Mouse (Mus musculus): ENCODE results near the gene Ift22. TPM values are rescaled to one million over a fixed set of nuclear protein-coding genes. Genes with fewer than 3 reads are reported as not detected.

Gene Ift22
- total RNA-seq (2014; fragmentation: Nextera tagmentation) (10.5 and 16.6 TPM in 2 replicates), total RNA-seq (2017) (5.6 and 6.1 TPM in 2 replicates), polyA plus RNA-seq (2012) (3.9 and 6.5 TPM in 2 replicates)

- H3K27me3 ChIP-seq (ENCODE audit: insufficient read depth, low read length): no peaks in the 10 kb centered on the region
- H3K4me1 ChIP-seq (ENCODE audit: insufficient read depth, low read depth, low read length): peaks cover 27% of the 10 kb centered on the region
- ATAC-seq (ENCODE audit: extremely low read depth, insufficient number of reproducible peaks, low FRiP score, poor library complexity, severe bottlenecking) (peak; percentile 82), DNase-seq (ENCODE audit: low spot score) (peak; percentile 92)
- H3K9me3 ChIP-seq (replicated peaks): no peaks in the 10 kb centered on the region
- H3K36me3 ChIP-seq (replicated peaks): peaks cover 35% of the 10 kb centered on the region
- peak within 1 kb of the TSS; percentile 83 for H3K4me3 ChIP-seq (ENCODE audit: low read depth, low read length)
- TF ChIP-seq CTCF (IDR thresholded peaks at IDR 0.05; ENCODE audit: low read depth, low read length): no peak
- no peak for TF ChIP-seq GATA1 (IDR thresholded peaks at IDR 0.05; ENCODE audit: borderline replicate concordance, low read length)
- TF ChIP-seq POLR2AphosphoS5 (IDR thresholded peaks at IDR 0.05; ENCODE audit: insufficient replicate concordance, low read depth, low read length): no peak
- TF ChIP-seq GATA2 (IDR thresholded peaks at IDR 0.05; ENCODE audit: borderline replicate concordance, low read depth, low read length): no peak
- no peak for TF ChIP-seq TAL1 (conservative IDR thresholded peaks at IDR 0.05; ENCODE audit: low read depth, low read length)
Measured at GRCm38 (mm10) chr5:136907991-136908857, at the start of gene Ift22. Gene Ift22 (plus strand): TSS chr5:136908150.

- no peak for ATAC-seq (ENCODE audit: extremely low read depth, insufficient number of reproducible peaks, low FRiP score, poor library complexity, severe bottlenecking)
- TF ChIP-seq POLR2AphosphoS5 (IDR thresholded peaks at IDR 0.05; ENCODE audit: insufficient replicate concordance, low read depth, low read length): no peak
- H3K36me3 ChIP-seq (replicated peaks): no peaks in the 10 kb centered on the region
Measured at GRCm38 (mm10) chr5:136861191-136861940, 46.6 kb upstream of the Ift22 start.

GRCm38 (mm10) chr5:136862806-136863205 is 45.1 kb upstream of the Ift22 start:
- Histone ChIP-seq H3K4me3 (ENCODE audit: low read depth, low read length) (no peak overlapping the region), H3K36me3 (replicated peaks) (no peaks in the 10 kb centered on the region), H3K4me1 (ENCODE audit: insufficient read depth, low read depth, low read length) (no peaks in the 10 kb centered on the region), H3K9me3 (replicated peaks) (no peaks in the 10 kb centered on the region), H3K27me3 (ENCODE audit: insufficient read depth, low read length) (no peaks in the 10 kb centered on the region)
- ATAC-seq (ENCODE audit: extremely low read depth, insufficient number of reproducible peaks, low FRiP score, poor library complexity, severe bottlenecking): no peak
- no peak for TF ChIP-seq GATA2 (IDR thresholded peaks at IDR 0.05; ENCODE audit: borderline replicate concordance, low read depth, low read length)
- no peak for TF ChIP-seq CTCF (IDR thresholded peaks at IDR 0.05; ENCODE audit: low read depth, low read length)
- TF ChIP-seq POLR2AphosphoS5 (IDR thresholded peaks at IDR 0.05; ENCODE audit: insufficient replicate concordance, low read depth, low read length): no peak
- no peak for TF ChIP-seq GATA1 (IDR thresholded peaks at IDR 0.05; ENCODE audit: borderline replicate concordance, low read length)
- TF ChIP-seq TAL1 (conservative IDR thresholded peaks at IDR 0.05; ENCODE audit: low read depth, low read length): no peak
- no peak for DNase-seq (ENCODE audit: low spot score)

More at GRCm38 (mm10) chr5:136861191-136861940, 46.6 kb upstream of the Ift22 start:
- H3K4me1 ChIP-seq (ENCODE audit: insufficient read depth, low read depth, low read length): no peaks in the 10 kb centered on the region
- H3K9me3 ChIP-seq (replicated peaks): no peaks in the 10 kb centered on the region
- no peak for DNase-seq (ENCODE audit: low spot score)
- no peak overlapping the region for H3K4me3 ChIP-seq (ENCODE audit: low read depth, low read length)
- H3K27me3 ChIP-seq (ENCODE audit: insufficient read depth, low read length): no peaks in the 10 kb centered on the region

GRCm38 (mm10) chr5:136863276-136863675 is 44.7 kb upstream of the Ift22 start:
- Histone ChIP-seq H3K36me3 (replicated peaks) (no peaks in the 10 kb centered on the region), H3K27me3 (ENCODE audit: insufficient read depth, low read length) (no peaks in the 10 kb centered on the region), H3K4me3 (ENCODE audit: low read depth, low read length) (no peak overlapping the region), H3K4me1 (ENCODE audit: insufficient read depth, low read depth, low read length) (no peaks in the 10 kb centered on the region), H3K9me3 (replicated peaks) (no peaks in the 10 kb centered on the region)
- DNase-seq (ENCODE audit: low spot score) (no peak), ATAC-seq (ENCODE audit: extremely low read depth, insufficient number of reproducible peaks, low FRiP score, poor library complexity, severe bottlenecking) (no peak)
- TF ChIP-seq GATA2 (IDR thresholded peaks at IDR 0.05; ENCODE audit: borderline replicate concordance, low read depth, low read length) (no peak), POLR2AphosphoS5 (IDR thresholded peaks at IDR 0.05; ENCODE audit: insufficient replicate concordance, low read depth, low read length) (no peak), CTCF (IDR thresholded peaks at IDR 0.05; ENCODE audit: low read depth, low read length) (no peak), GATA1 (IDR thresholded peaks at IDR 0.05; ENCODE audit: borderline replicate concordance, low read length) (no peak), TAL1 (conservative IDR thresholded peaks at IDR 0.05; ENCODE audit: low read depth, low read length) (no peak)

- DNase-seq (ENCODE audit: low spot score) (no peak), ATAC-seq (ENCODE audit: extremely low read depth, insufficient number of reproducible peaks, low FRiP score, poor library complexity, severe bottlenecking) (no peak)
- no peak overlapping the region for H3K4me3 ChIP-seq (ENCODE audit: low read depth, low read length)
- no peaks in the 10 kb centered on the region for H3K27me3 ChIP-seq (ENCODE audit: insufficient read depth, low read length)
- TF ChIP-seq POLR2AphosphoS5 (IDR thresholded peaks at IDR 0.05; ENCODE audit: insufficient replicate concordance, low read depth, low read length): no peak
- no peak for TF ChIP-seq TAL1 (conservative IDR thresholded peaks at IDR 0.05; ENCODE audit: low read depth, low read length)
- TF ChIP-seq GATA2 (IDR thresholded peaks at IDR 0.05; ENCODE audit: borderline replicate concordance, low read depth, low read length): no peak
- no peak for TF ChIP-seq GATA1 (IDR thresholded peaks at IDR 0.05; ENCODE audit: borderline replicate concordance, low read length)
- TF ChIP-seq CTCF (IDR thresholded peaks at IDR 0.05; ENCODE audit: low read depth, low read length): no peak
- H3K36me3 ChIP-seq (replicated peaks): no peaks in the 10 kb centered on the region
- no peaks in the 10 kb centered on the region for H3K9me3 ChIP-seq (replicated peaks)
- no peaks in the 10 kb centered on the region for H3K4me1 ChIP-seq (ENCODE audit: insufficient read depth, low read depth, low read length)
Measured at GRCm38 (mm10) chr5:136863961-136864674, 43.8 kb upstream of the Ift22 start.

Data from G1E (cell line).